Mouse (Mus musculus): ENCODE measurements around the gene Sema4d.
A peak's percentile ranks its signal among the peaks of the same experiment; 100 is the strongest.

Sema4d gene

GRCm38 (mm10) chr13:51813621-51814615, 20.4 kb upstream of the Sema4d start:
- no peak for DNase-seq

- DNase-seq = no peak
These were observed 14.6 kb upstream of the Sema4d start for GRCm38 (mm10) chr13:51808141-51808540.

- no peak for DNase-seq
These were observed 12.7 kb upstream of the Sema4d start for GRCm38 (mm10) chr13:51806220-51806619.

GRCm38 (mm10) chr13:51805634-51806033, 12.1 kb upstream of the Sema4d start:
- no peak for DNase-seq

- no peak for DNase-seq
These were observed 7.4 kb upstream of the Sema4d start for GRCm38 (mm10) chr13:51800921-51801320.

GRCm38 (mm10) chr13:51799735-51800522, 6.4 kb upstream of the Sema4d start:
- DNase-seq = no peak

GRCm38 (mm10) chr13:51797899-51798746, 4.6 kb upstream of the Sema4d start:
- no peak for DNase-seq

GRCm38 (mm10) chr13:51793948-51794347, 401 bp upstream of the Sema4d start:
- no peak for DNase-seq

- peak; percentile 45 for DNase-seq
These were observed 670 bp downstream of the Sema4d start for GRCm38 (mm10) chr13:51792729-51793424.

- DNase-seq = no peak
These were observed 1.4 kb downstream of the Sema4d start for GRCm38 (mm10) chr13:51792135-51792573.

- peak; percentile 35 for DNase-seq
These were observed 1.9 kb downstream of the Sema4d start for GRCm38 (mm10) chr13:51791604-51792003.

- peak; percentile 32 for DNase-seq
These were observed 2.8 kb downstream of the Sema4d start for GRCm38 (mm10) chr13:51790793-51791192.

GRCm38 (mm10) chr13:51787858-51788257, 5.7 kb downstream of the Sema4d start:
- DNase-seq = no peak

- no peak for DNase-seq
These were observed 6.9 kb downstream of the Sema4d start for GRCm38 (mm10) chr13:51786616-51787015.

GRCm38 (mm10) chr13:51784476-51784875, 9.1 kb downstream of the Sema4d start:
- no peak for DNase-seq

GRCm38 (mm10) chr13:51783857-51784256, 9.7 kb downstream of the Sema4d start:
- DNase-seq = no peak

GRCm38 (mm10) chr13:51780509-51781155, 12.9 kb downstream of the Sema4d start:
- no peak for DNase-seq

GRCm38 (mm10) chr13:51778983-51779962, 14.3 kb downstream of the Sema4d start:
- DNase-seq = no peak

GRCm38 (mm10) chr13:51778351-51778982, 15.1 kb downstream of the Sema4d start:
- no peak for DNase-seq
